Mouse (Mus musculus): ENCODE measurements at regions not wholly inside any gene's neighbourhood (a gene's known extent, or its start where the extent isn't known, plus 50 kb on each side); places are given as distances from the start of the nearest gene placed in this dataset.

- TF ChIP-seq POLR2A (IDR thresholded peaks at IDR 0.05; ENCODE audit: low read depth, low read length) (no peak), CTCF (conservative IDR thresholded peaks at IDR 0.05; ENCODE audit: insufficient read depth, insufficient read length, low read depth, low read length) (no peak)
Measured at GRCm38 (mm10) chr1:169252189-169252588, 279.1 kb downstream of the Nuf2 start.

All from kidney, adult 2 months (tissue).